Mouse (Mus musculus) heart, postnatal 36 days (tissue): Measurements from ENCODE around the gene 2410004P03Rik. TPM values are rescaled to one million over a fixed set of nuclear protein-coding genes. Genes with fewer than 3 reads are reported as not detected.
"Not testable (repeated sequence)": the region's sequence is repeated elsewhere in the genome, so short reads cannot be mapped to it uniquely, and the experiment has no call there.

Source experiments
- DNase-seq, 2 experiments: peaks; one replicate each; pipeline ENCODE4 v3.0.0; 2021 to 2022
- intact Hi-C: fragments of 180-260 bp; cut with DNase I; formaldehyde crosslinking; loops from one replicate; pipeline ENCODE4 v1.15.1; 2025
- total RNA-seq, 2 experiments: library from RNA; stranded (reverse); gene quantifications; 2 replicates each; pipeline ENCODE4 v1.2.3; 2021

The 2410004P03Rik gene
- total RNA-seq, 2 experiments from 2014 or later = 0.22 TPM; not detected in 1

DNA sequence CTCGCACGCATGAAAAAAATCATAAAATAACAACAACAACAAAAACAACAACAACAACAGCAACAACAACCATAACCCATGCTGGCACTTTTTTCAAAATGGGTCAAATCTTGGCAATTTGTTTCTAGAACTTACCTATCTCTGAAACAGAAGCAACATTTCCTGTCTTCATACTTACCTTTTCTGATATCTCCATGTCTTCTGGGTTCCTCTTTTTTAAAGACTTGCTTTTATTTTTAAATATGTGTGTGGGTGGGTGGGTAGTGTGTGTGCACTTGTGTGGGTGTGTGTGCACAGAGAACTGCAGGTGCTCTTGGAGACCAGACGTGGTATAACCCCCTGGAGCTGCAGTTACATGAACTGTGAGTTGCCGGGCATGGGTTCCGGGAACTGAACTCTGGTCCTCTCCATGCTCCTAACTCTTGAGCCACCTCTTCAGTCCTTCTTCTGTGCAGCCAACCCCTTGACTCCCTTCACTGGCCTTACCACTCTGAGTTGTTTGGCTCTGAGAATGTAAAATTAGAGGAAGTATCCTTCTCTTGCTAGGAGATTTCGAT, 13.1 kb upstream of the 2410004P03Rik start:
- DNase-seq = no peak
- intact Hi-C loops = no loop called here

DNA sequence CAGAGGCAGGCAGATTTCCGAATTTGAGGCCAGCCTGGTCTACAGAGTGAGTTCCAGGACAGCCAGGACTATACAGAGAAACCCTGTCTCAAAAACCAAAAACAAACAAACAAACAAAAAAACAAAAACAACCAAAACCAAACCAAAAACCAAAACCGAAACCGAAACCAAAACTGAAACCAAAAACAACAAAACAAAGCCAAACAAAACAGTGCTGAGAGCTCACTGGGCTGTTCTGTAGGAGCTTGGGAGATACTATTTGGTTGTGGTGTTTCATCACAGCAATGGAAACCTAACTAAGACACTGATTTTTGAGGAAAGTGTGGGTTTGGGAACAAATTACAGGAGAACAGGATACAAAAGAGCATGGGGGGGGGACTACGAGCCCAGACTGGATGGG, 10.6 kb upstream of the 2410004P03Rik start:
- intact Hi-C loops = no loop called here

DNA sequence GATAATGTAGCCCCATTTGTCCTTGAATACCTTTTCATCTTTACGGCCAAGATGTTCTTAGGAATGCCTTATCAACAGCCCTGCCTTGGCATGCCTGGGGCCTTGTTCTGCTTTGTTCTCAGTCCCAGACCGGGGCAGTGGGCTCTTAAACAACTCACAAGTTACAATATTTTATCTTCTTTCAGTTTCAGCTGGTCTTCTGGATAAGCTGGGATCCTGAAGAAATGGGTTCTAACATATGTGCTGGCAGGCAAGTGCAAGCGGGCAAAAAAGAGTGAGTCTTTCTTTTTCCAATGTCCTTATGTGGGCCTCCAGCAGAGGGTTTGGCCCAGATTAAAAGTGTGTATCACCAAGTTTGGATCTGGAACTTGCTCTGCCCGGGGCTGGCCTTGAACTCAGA, 9.6 kb upstream of the 2410004P03Rik start:
- intact Hi-C loops, DNase-seq: not testable (repeated sequence)

More for the DNA sequence above, 10.6 kb upstream of the 2410004P03Rik start:
- DNase-seq = no peak

DNA sequence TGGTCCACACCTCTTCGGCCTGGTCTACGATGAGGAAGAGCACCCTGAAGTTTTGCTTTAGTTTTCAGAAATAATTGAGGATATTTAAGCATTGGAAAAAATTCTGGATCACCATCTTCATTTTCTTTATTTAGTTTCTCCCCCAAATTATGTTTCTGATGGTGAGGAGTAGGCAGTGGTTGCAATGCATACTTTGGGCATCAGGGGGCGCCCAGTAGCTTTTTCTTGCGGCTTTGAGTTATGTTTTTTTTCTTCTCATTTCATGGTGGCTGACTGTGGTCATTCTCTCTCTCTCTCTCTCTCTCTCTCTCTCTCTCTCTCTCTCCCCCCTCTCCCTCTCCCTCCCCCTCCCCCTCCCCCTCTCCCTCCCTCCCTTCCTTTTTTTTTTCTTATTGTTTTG, 6.9 kb upstream of the 2410004P03Rik start:
- intact Hi-C loops = loop anchor here (10.0 kb wide), 1 partner anchor 434 kb away; no protein-coding TSS in a partner anchor

DNA sequence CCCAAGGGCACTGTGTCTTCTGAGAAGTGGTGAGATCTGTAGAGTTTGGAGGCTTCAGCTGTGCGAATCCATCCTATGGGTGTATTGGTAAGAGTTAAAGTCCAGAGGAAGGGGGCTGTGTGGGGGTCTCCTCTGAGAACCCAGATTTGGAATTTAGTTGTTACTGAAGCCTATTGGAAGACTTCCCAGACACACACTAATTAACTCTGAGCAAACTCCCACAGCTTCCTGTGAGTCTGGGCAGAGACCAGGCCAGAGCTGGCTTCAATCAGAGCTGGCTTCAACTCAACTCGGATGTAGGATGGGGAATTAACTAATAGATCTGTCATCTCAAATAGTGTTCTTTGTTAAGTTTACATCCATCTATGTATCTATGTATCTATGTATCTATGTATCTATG, 4.2 kb upstream of the 2410004P03Rik start:
- no peak for DNase-seq
- intact Hi-C loops = loop anchor here (10.0 kb wide), 1 partner anchor 431 kb away; no protein-coding TSS in a partner anchor

More for the DNA sequence above, 6.9 kb upstream of the 2410004P03Rik start:
- peak; percentile 42 to 74 for DNase-seq

DNA sequence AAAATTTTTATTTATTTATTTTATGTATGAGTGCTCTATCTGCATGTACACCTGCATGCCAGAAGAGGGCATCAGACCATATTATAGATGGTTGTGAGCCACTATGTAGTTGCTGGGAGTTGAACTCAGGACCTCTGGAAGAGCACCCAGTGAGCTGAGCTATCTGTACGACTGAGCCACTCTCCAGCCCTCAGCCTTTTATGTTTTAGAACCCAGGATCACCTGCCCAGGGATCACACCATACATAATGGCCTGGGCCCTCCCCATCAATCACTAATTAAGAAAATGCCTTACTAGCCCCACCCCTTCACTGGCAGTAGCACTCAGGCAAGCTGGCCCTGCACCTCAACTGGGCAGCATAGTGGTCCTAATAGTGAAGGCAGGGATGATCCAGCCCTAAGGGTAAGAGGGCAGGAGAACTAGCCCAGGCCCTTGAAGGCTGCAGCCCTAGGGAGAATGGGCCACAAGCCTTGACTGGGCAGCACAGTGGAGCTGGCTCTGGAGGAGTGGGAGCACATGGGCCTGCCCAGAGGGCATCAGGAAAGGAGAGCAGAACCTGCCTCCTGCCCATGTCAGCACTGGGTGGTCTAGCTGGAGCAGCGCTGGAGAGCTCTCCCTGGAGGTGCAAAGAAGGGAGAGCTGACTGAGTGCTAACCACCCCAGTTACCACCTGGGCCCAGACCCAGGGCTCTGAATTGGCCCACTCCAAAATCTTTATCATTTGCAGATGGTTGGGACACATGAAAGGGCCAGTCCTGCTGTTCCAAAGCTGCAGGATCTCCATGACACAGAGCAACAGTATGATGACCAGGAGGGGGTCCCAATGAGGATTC, 756 bp upstream of the 2410004P03Rik start:
- intact Hi-C loops = loop anchor here (10.0 kb wide), 1 partner anchor 427 kb away; no protein-coding TSS in a partner anchor
- no peak for DNase-seq

DNA sequence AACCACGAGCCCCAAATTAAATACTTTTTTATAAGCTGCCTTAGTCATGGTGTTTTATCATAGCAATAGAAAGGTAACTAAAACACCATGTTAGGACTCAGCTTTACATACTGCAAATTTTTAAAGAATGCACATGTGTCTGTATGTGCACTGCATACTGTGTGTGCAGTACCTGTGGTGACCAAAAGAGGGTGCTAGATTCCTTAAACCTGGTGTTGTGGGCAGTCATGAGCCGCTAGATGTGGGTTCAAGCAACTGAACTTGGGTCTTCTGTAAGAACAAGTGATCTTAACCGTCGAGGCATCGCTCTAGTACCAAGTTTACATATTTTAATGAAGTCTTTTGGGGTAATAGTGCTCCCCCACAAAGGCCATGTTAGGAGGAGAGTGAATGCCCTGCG, 2.1 kb downstream of the 2410004P03Rik start:
- intact Hi-C loops = no loop called here
- no peak for DNase-seq

DNA sequence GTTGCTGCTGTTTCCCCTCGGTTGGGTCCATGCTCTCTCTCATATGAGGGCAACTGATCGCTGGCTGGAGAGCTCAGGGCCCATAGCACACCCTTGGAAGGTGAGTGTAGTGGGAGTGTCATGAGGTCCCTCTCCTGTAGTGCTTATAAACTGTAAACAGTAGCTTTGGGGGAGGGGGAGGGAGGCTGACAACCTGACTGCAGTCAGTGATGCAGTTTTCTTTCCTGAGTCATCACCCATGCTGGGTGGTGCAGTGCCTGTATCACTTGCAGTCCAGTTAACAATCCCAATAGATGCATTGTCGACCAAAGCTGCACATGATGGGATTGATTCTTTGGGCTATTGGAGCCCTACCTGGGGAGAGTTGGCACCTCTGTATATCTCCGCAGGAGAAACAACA, 10.3 kb downstream of the 2410004P03Rik start:
- intact Hi-C loops = no loop called here
- DNase-seq = no peak

DNA sequence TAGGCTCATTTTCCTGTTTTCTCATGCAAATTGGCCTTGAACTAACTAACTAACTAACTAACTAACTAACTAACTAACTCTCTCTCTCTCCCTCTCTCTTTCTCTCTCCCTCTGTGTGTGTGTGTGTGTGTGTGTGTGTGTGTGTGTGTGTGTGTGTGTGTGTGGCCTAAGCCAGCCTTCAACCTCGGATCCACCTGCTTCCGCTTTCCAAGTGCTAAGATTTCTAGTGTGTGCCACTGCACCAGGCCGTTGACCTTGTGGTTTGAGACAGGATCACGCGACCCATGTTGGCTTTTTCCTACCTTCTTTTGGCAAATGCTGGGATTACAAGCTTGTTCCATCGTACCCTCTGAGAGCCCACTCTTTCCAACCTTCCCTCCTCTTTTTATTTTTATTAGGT, 10.9 kb downstream of the 2410004P03Rik start:
- intact Hi-C loops = no loop called here

DNA sequence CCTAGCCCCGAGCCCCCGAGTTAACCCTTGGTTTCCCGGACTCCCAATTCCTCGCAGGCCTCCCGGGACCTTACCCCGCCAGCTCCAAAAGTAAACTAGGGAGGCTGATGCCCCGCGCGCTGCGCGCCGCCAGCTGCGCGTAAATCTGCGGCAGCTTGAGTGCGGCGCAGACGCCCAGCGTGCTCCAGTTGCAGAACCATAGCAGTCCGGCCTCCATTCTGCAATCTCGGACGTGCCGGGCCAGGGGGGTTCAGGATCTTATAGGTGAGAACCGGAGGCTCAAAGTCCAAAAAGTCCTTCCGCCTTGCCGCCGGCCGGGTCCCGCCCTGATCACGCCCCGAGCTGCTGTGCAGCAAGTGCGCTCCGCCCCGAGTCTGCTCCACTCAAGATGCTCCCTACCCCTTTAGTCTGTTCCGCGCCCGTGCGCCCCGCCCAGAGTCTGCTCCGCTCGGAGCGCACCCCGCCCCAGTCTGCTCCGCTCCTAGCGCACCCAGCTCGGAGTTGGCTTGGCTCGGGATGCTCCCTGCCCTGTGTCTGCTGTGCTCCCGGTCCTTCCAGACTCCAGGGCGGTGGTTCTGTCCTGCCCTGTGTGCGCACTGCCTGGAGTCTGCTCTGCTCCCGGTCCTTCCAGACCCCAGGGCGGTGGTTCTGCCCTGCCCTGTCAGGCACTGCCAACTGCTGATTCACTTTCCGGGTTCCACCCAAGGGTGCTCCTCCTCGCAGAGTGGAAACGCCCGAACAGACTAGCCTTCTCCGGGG, 11.6 kb downstream of the 2410004P03Rik start, which contains the start of gene Pqlc3:
Gene Pqlc3 (minus strand): TSS at position 670 of the 759 bp plus-strand sequence.
- intact Hi-C loops = no loop called here
- DNase-seq = peak; percentile 81 to 89

More for the DNA sequence above, 10.9 kb downstream of the 2410004P03Rik start:
- DNase-seq = no peak

DNA sequence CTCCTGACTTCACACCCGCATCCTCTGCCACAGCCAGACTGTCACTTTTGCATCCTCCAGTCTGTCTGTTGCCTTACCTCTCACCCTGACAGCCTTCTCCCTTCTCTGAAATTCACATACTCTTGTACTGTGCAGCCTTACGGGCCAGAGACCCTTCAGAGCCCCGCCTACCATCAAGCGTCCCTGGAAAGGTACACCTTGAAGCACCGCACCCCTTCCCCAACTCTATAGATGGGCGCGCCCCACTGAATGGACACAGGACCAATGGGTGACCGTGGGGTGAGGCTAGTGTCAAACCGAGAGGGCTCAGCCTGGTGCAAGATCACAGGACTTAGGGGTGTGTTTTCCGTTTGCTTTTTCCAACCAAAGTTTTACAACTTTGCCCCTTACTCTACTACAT, 12.4 kb downstream of the 2410004P03Rik start:
- DNase-seq = no peak
- intact Hi-C loops = no loop called here

DNA sequence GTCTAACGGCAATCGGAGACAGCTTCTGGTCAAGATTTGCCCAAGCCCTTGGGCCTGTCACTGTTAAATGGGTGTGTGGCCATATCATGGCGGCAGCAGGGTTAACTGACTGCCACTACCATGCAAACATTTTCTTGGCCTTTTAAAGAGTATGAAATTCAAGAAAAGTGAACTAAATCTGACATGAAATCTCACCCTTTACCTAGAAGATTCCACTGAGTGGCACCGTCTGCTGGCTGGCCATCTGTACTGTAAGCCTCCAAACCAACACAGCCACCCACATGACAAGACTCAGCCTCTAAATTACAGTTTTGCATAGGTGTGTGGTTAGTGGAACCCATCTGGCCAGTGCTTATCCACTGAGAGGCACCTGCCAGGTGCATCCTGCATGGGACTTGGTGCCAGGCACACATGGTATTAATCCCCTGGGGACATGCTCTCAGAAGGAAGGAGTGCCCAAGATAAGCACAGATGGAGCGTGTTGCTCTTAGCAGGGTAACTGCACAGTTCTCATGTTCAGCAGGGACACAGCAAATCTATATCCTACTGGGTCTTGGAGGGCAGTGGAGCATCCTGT, 14.6 kb downstream of the 2410004P03Rik start:
- no peak for DNase-seq
- intact Hi-C loops = no loop called here

DNA sequence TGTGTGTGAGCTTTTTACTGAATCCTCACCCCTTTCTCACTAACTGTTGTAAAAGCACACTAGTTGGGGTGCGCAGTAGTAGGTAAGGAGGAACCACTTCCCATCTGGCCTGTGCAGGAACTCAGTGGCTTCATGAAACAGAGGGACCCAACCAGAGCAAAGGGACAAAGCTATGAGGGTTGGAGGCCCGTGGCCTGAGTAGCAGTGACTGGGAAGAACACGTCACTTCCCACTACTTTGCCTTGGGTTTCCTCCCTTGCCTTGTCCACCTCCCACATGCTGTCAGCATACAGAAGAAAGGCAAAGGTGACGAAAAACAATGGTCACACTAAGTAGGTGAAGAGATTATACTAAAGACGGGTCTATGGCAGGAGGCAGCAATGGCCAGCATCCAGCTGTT, 15.2 kb downstream of the 2410004P03Rik start:
- no peak for DNase-seq
- intact Hi-C loops = no loop called here

DNA sequence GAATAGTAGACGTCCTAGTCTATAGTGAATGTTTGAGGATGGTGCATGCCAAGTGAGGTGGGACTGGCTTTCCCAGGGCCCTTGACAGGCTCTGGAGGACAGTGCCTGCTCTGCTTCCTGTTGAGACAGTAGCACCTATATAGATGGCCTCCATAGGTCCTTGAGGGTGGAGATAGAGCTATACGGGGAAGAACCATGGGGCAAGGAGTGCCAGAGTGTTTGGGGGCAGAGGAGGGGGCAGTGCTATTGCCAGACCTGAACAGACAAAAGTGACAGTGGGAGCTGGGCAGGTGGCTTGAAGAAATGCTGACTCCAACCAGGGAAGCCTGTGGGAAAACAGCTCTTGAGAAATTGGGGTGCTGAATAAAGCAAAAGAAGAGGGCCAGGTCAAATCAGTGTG, 17.2 kb downstream of the 2410004P03Rik start:
- DNase-seq = no peak
- intact Hi-C loops = no loop called here

DNA sequence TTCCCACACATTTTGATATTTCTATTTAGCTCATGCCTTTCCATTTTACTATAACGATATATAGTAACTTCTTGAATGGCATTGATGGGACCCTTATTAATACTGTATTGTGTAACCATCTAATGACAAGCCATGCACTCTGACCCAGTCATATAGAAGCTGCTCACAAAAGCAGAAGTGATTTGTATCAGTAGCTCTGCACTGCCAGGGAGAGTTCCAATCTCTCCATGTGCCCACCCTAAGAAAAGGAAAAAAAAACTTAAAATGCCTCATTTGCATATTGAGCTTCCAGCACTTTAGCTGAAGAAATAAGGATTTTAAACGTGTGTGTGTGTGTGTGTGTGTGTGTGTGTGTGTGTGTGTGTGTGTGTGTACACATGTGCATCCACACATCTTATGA, 19.2 kb downstream of the 2410004P03Rik start:
- intact Hi-C loops = no loop called here
- DNase-seq = no peak

DNA sequence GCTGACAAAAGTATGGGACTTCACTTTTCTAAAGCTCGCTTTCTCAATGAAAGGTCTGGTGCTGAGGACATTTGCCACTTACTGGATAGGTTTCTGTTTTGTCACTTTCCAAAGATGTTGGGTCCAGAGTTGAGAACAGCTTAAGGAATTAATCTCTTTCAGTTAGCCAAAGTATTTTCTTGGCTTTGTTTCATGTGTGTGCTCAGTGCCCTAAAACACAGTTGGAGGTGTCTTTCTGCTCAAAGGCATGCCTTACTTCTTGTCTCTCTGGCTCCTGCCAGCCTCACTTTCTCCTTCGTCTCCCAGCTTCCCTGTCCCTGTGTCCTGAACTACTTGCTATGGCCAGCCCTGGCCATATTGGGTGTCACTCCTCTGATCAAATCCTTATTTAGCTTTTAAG, 20.2 kb downstream of the 2410004P03Rik start:
- intact Hi-C loops = no loop called here
- no peak for DNase-seq

DNA sequence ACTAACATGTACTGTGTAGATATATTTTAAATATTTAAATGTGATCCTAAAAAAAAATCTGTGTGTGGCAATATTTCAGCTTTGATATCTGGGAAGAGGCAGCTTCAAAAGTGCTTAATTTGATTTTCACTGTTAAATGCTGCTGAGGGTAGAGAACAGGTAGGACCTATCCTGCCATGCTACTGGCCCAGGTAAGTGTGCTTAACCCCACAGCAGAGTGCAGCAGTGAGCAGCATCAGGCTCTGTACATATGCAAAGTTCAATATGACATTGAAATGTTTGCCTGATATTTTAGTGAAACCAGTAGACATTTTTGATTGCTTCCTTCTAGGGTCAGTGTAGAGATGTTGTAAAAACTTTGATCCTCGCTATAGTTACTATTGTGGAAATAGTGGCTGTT, 25.7 kb downstream of the 2410004P03Rik start:
- DNase-seq = no peak
- intact Hi-C loops = no loop called here

DNA sequence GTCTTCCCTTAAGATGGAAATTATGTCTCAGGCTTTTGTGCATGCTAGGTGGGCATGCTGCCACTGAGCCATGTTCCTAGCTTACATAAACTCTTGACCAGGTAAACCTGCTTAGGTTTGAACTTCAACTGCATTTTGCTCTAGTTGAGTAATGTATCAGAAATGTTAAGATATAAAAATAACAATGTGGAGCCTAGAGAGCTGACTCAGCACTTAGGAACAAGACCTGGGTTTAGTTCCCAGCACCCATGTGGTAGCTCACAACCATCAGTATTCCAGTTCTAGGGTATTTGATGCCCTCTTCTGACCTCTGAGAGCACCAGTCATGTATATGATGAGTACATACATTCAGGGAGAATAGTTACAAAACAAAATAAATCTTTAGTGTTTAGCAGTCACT, 34.4 kb downstream of the 2410004P03Rik start:
- intact Hi-C loops = no loop called here
- DNase-seq = no peak

DNA sequence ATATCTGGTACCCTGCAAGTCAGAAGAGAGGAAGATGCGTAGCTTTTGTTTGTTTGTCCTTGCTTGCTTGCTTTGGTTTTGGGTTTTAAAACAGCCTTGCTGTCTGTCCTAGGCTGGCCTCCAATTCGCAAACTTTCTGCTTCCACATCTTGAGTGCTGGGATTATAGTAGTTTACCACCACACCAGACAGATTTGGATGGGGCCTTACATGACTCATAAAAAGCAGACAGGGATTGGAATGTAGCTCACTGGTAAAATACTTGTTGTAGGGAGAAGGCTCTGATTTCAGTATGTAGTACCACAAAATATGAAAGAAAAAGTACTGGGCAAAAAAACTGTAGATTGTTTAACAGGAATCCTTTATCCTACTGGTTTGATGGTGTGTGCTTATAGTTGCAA, 44.7 kb downstream of the 2410004P03Rik start:
- DNase-seq = no peak
- intact Hi-C loops = no loop called here

DNA sequence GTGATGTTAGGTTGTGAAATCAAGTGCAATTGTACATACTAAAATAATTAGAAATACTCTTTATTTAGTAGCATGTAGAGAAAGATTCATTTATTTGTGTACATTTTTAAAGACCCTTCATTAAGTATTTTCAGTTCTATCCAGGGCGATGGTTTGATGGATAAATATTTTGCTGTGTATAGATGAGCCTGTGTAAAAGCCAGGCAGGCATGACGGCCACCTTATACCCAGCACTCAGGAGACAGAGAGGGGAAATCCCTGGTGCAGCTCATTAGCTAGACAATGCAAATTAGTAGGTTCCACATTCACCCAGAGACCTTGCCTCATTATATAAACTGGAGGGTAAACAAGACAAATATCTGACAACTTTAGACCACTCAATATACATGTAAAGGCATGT, 48.2 kb downstream of the 2410004P03Rik start:
- intact Hi-C loops = no loop called here

DNA sequence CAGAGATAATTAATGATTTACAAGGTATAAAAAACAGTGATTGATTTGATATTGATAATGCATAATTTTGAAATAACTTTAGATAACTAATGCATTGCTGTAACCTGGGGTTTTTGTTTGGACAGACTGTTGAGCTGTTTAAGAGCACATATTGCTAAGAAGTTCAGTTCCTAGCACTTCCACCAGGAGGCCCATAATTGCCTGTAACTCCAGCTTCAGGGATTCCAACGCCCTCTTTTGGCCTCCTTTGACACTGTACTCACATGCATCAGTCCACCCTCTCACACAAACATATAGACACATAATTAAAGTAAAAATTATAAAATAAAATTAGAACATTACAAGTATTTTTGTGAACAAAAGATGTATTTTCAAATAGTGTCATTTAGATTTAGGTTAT, 52.7 kb downstream of the 2410004P03Rik start:
- peak in 1 of 2 experiments; percentile 8 for DNase-seq

More for the DNA sequence above, 48.2 kb downstream of the 2410004P03Rik start:
- DNase-seq = no peak

More for the DNA sequence above, 52.7 kb downstream of the 2410004P03Rik start:
- intact Hi-C loops = loop anchor here (5.0 kb wide), 1 partner anchor 132 kb away; no protein-coding TSS in a partner anchor
